Mouse (Mus musculus): ENCODE results near the gene Kdm5c.
"Not testable (repeated sequence)": the region's sequence is repeated elsewhere in the genome, so short reads cannot be mapped to it uniquely, and the experiment has no call there.

GRCm38 (mm10) chrX:152243140-152243539 lies 10.3 kb downstream of the Kdm5c start:
- TF ChIP-seq POLR2A (IDR thresholded peaks at IDR 0.05; ENCODE audit: borderline replicate concordance, extremely low read depth, low read depth, low read length); CTCF (IDR thresholded peaks at IDR 0.05; ENCODE audit: insufficient read depth, low read length): not testable (repeated sequence)

All from lung, adult 2 months (tissue).